Mouse (Mus musculus) urinary bladder, postnatal 36 days (tissue): Measurements from ENCODE around the gene Ace3.

Experiments used
- DNase-seq, 2 experiments: peaks; one replicate each; pipeline ENCODE4 v3.0.0; 2022; ENCODE audit warnings: low spot score in 2 of 2, mixed read lengths in 1 of 2

The Ace3 gene

GRCm38 (mm10) chr11:106044349-106044748 is 49.9 kb downstream of the Ace3 start:
- DNase-seq, result no peak

GRCm38 (mm10) chr11:106045256-106045655 is 50.8 kb downstream of the Ace3 start:
- no peak for DNase-seq

- no peak for DNase-seq
Observed at GRCm38 (mm10) chr11:106045780-106046179, 51.3 kb downstream of the Ace3 start.

- DNase-seq, result no peak
Observed at GRCm38 (mm10) chr11:106046584-106046983, 52.1 kb downstream of the Ace3 start.

- no peak for DNase-seq
Observed at GRCm38 (mm10) chr11:106053921-106054320, 59.4 kb downstream of the Ace3 start.

- DNase-seq, result no peak
Observed at GRCm38 (mm10) chr11:106054600-106054999, 60.1 kb downstream of the Ace3 start.
